Mouse (Mus musculus) CH12.LX (cell line): ENCODE data around the gene Tmem170. TPM values are rescaled to one million over a fixed set of nuclear protein-coding genes. Genes with fewer than 3 reads are reported as not detected.
A peak's percentile ranks its signal among the peaks of the same experiment; 100 is the strongest.

ENCODE experiments used
- DNase-seq: peaks from one replicate; pipeline ENCODE4 v3.0.0-alpha.2; 2013; ENCODE audit errors: extremely low read depth
- H3K27ac ChIP-seq: 2 replicates; pipeline ENCODE4 v1.5.1; 2012; ENCODE audit warnings: low read depth, mild to moderate bottlenecking, control low read depth, moderate library complexity; ENCODE audit not compliant: insufficient read depth
- H3K27me3 ChIP-seq: replicated peaks from 2 replicates; pipeline ENCODE3; 2012; ENCODE audit warnings: inconsistent platforms
- H3K36me3 ChIP-seq, 2 experiments: replicated peaks in 1 of 2; 2 replicates each; pipeline versions ENCODE3 to v1.6.1; 2012; ENCODE audit warnings: inconsistent platforms in 1 of 2, low read length in 1 of 2, mild to moderate bottlenecking in 1 of 2, mixed read lengths in 1 of 2, moderate library complexity in 1 of 2; ENCODE audit not compliant: control insufficient read depth in 1 of 2, insufficient read depth in 1 of 2
- H3K4me1 ChIP-seq, 2 experiments: 2 replicates each; pipeline ENCODE4 v1.6.1; 2012; ENCODE audit warnings: inconsistent platforms in 1 of 2, moderate library complexity in 1 of 2; ENCODE audit not compliant: insufficient read depth in 2 of 2, control insufficient read depth in 1 of 2
- H3K4me2 ChIP-seq: 2 replicates; pipeline ENCODE4 v1.6.1; 2012; ENCODE audit warnings: low read depth, mild to moderate bottlenecking, control low read depth; ENCODE audit not compliant: poor library complexity, insufficient read depth, severe bottlenecking
- H3K4me3 ChIP-seq, 3 experiments: fragments of 150-350 bp in 1 of 3; sonication (generic) in 1 of 3; replicated peaks in 1 of 3; 2 replicates each; pipeline versions ENCODE3 to v1.5.1; 2011 to 2012; ENCODE audit warnings: low read depth in 2 of 3, low read length in 2 of 3, mild to moderate bottlenecking in 2 of 3, moderate library complexity in 2 of 3, control low read depth in 1 of 3, improper control_type of control experiment in 1 of 3, inconsistent platforms in 1 of 3, mixed read lengths in 1 of 3; ENCODE audit not compliant: poor library complexity in 1 of 3
- H3K79me2 ChIP-seq: replicated peaks from 2 replicates; pipeline ENCODE4 v1.6.1; 2012; ENCODE audit warnings: mild to moderate bottlenecking, moderate library complexity; ENCODE audit not compliant: control insufficient read depth, poor library complexity, insufficient read depth, severe bottlenecking; ENCODE audit errors: extremely low read depth
- H3K9ac ChIP-seq: 2 replicates; pipeline ENCODE4 v1.6.1; 2012; ENCODE audit warnings: low read depth, mild to moderate bottlenecking, control low read depth, moderate library complexity; ENCODE audit not compliant: insufficient read depth
- H3K9me3 ChIP-seq: replicated peaks from 2 replicates; pipeline ENCODE3; 2012; ENCODE audit warnings: low read length, inconsistent platforms, mixed read lengths
- CTCF ChIP-seq, 2 experiments: IDR thresholded peaks in 1 of 2; conservative IDR thresholded peaks in 1 of 2; 2 replicates each; pipeline ENCODE4 v1.5.1; 2011 to 2012; ENCODE audit warnings: low read depth in 2 of 2, low read length in 2 of 2, improper control_type of control experiment in 1 of 2, inconsistent platforms in 1 of 2, mild to moderate bottlenecking in 1 of 2, moderate library complexity in 1 of 2
- ELF1 ChIP-seq: IDR thresholded peaks from 2 replicates; pipeline ENCODE4 v1.6.1; 2014; ENCODE audit warnings: low read depth, mild to moderate bottlenecking, inconsistent platforms, low read length, improper control_type of control experiment
- HCFC1 ChIP-seq: IDR thresholded peaks from 2 replicates; pipeline ENCODE4 v1.6.1; 2012; ENCODE audit warnings: low read depth, mild to moderate bottlenecking, inconsistent platforms, low read length, improper control_type of control experiment
- JUND ChIP-seq: conservative IDR thresholded peaks from 2 replicates; pipeline ENCODE4 v1.6.1; 2011; ENCODE audit warnings: low read depth, low read length, improper control_type of control experiment
- MAFK ChIP-seq: IDR thresholded peaks from 2 replicates; pipeline ENCODE4 v1.6.1; 2011; ENCODE audit warnings: low read length, improper control_type of control experiment; ENCODE audit not compliant: insufficient replicate concordance
- POLR2A ChIP-seq: IDR thresholded peaks from 2 replicates; pipeline ENCODE4 v1.6.1; 2011; ENCODE audit warnings: low read depth, mild to moderate bottlenecking, improper control_type of control experiment, low read length
- RAD21 ChIP-seq: IDR thresholded peaks from 2 replicates; pipeline ENCODE4 v1.6.1; 2011; ENCODE audit warnings: low read depth, mild to moderate bottlenecking, low read length, improper control_type of control experiment, moderate library complexity
- SIN3A ChIP-seq: IDR thresholded peaks from 2 replicates; pipeline ENCODE4 v1.6.1; 2012; ENCODE audit warnings: low read length, improper control_type of control experiment, inconsistent platforms
- TBP ChIP-seq: conservative IDR thresholded peaks from 2 replicates; pipeline ENCODE4 v1.6.1; 2011; ENCODE audit warnings: low read depth, low read length, improper control_type of control experiment
- TCF12 ChIP-seq: IDR thresholded peaks from 2 replicates; pipeline ENCODE4 v1.6.1; 2014; ENCODE audit warnings: low read depth, mild to moderate bottlenecking, inconsistent platforms, low read length, improper control_type of control experiment
- USF1 ChIP-seq: IDR thresholded peaks from 2 replicates; pipeline ENCODE4 v1.6.1; 2014; ENCODE audit warnings: low read depth, mild to moderate bottlenecking, inconsistent platforms, low read length, improper control_type of control experiment
- ZC3H11A ChIP-seq: IDR thresholded peaks from 2 replicates; pipeline ENCODE4 v1.6.1; 2012; ENCODE audit warnings: low read depth, mild to moderate bottlenecking, inconsistent platforms, low read length, improper control_type of control experiment
- dilution Hi-C: fragments of 300-500 bp; cut with MboI; formaldehyde crosslinking; loops from 2 replicates; pipeline ENCODE4 v1.14.3; 2020; ENCODE audit warnings: low sequenced_read_pairs; ENCODE audit not compliant: extremely low pct_unique_long_range_greater_than_20kb, extremely low pct_ligation_motif_present
- in situ Hi-C: fragments of 300-500 bp; cut with MboI; formaldehyde crosslinking; loops from 3 replicates; pipeline ENCODE4 v1.14.3; 2019; ENCODE audit warnings: low sequenced_read_pairs, low pct_ligation_motif_present, low pct_unique_long_range_greater_than_20kb, mixed read lengths
- polyA plus RNA-seq: library from polyadenylated mRNA; unstranded; fragments of >175 nt; gene quantifications from 2 replicates; pipeline ENCODE4 v1.2.1, GENCODE M21; 2012; ENCODE audit warnings: low read depth; ENCODE audit not compliant: insufficient read length
- total RNA-seq, 2 experiments: library from RNA; depleted of rRNA; stranded (reverse); fragments of 300-350 nt in 1 of 2; fragments of >200 nt in 1 of 2; gene quantifications; 2 replicates each; pipeline ENCODE4 v1.2.3; 2012 to 2014

Gene Tmem170
- total and polyA plus RNA-seq, 3 experiments, result 1.6 to 2.5 (median 2.4) TPM

- no peak overlapping the region for H3K9ac ChIP-seq
- no peak overlapping the region for H3K4me3 ChIP-seq
- no peak overlapping the region for H3K27ac ChIP-seq
- dilution Hi-C loops (no loop called here), in situ Hi-C loops (no loop called here)
- no peaks in the 10 kb centered on the region for H3K36me3 ChIP-seq
- DNase-seq, result no peak
- H3K9me3 ChIP-seq, result no peaks in the 10 kb centered on the region
- H3K79me2 ChIP-seq, result no peaks in the 10 kb centered on the region
- no peak overlapping the region for H3K4me2 ChIP-seq
- TF ChIP-seq HCFC1 (no peak), RAD21 (peak; percentile 24), CTCF (conservative IDR thresholded peaks at IDR 0.05 in 1 of 2, IDR thresholded peaks at IDR 0.05 in 1 of 2; ENCODE audit: low read depth in 2 of 2, low read length in 2 of 2) (peak; percentile 24 to 44; a peak in 2 of 4 replicates), JUND (no peak), SIN3A (no peak), TBP (no peak)
- H3K27me3 ChIP-seq, result no peaks in the 10 kb centered on the region
- no peaks in the 10 kb centered on the region; a peak in 1 of 4 replicates for H3K4me1 ChIP-seq
Measured at GRCm38 (mm10) chr8:111894955-111895354, 18.4 kb upstream of the Tmem170 start.

GRCm38 (mm10) chr8:111892615-111893014, 16.1 kb upstream of the Tmem170 start:
- no peaks in the 10 kb centered on the region for H3K27me3 ChIP-seq
- dilution Hi-C loops (no loop called here), in situ Hi-C loops (no loop called here)
- no peak overlapping the region for H3K27ac ChIP-seq
- no peaks in the 10 kb centered on the region for H3K36me3 ChIP-seq
- DNase-seq, result no peak
- no peak overlapping the region for H3K4me3 ChIP-seq
- TF ChIP-seq ZC3H11A (no peak), JUND (no peak)
- H3K9me3 ChIP-seq, result no peaks in the 10 kb centered on the region
- H3K9ac ChIP-seq, result no peak overlapping the region
- H3K79me2 ChIP-seq, result no peaks in the 10 kb centered on the region
- H3K4me1 ChIP-seq, result no peaks in the 10 kb centered on the region; a peak in 1 of 4 replicates
- H3K4me2 ChIP-seq, result no peak overlapping the region

GRCm38 (mm10) chr8:111891983-111892382, 15.4 kb upstream of the Tmem170 start:
- no peak overlapping the region for H3K4me2 ChIP-seq
- dilution Hi-C loops (no loop called here), in situ Hi-C loops (no loop called here)
- no peak for TF ChIP-seq POLR2A
- TF ChIP-seq MAFK, result no peak
- 0 out of 2 replicates have a peak, but pooled peaks have one; percentile 15 for TF ChIP-seq ELF1
- TF ChIP-seq TCF12, result no peak
- no peak for TF ChIP-seq USF1
- H3K4me1 ChIP-seq, result no peaks in the 10 kb centered on the region; a peak in 1 of 4 replicates
- DNase-seq, result no peak
- no peak overlapping the region for H3K9ac ChIP-seq
- H3K9me3 ChIP-seq, result no peaks in the 10 kb centered on the region
- no peak overlapping the region for H3K4me3 ChIP-seq
- H3K27me3 ChIP-seq, result no peaks in the 10 kb centered on the region
- H3K79me2 ChIP-seq, result no peaks in the 10 kb centered on the region
- H3K27ac ChIP-seq, result no peak overlapping the region
- no peaks in the 10 kb centered on the region for H3K36me3 ChIP-seq
